Mouse (Mus musculus): Measurements from ENCODE around the gene Naa30.

Naa30 gene

GRCm38 (mm10) chr14:49226471-49226870 is 54.4 kb downstream of the Naa30 start:
- no peak for DNase-seq (ENCODE audit: low read depth, low spot score)

- no peak for DNase-seq (ENCODE audit: low read depth, low spot score)
These were observed 55.0 kb downstream of the Naa30 start for GRCm38 (mm10) chr14:49226986-49227385.

- no peak for DNase-seq (ENCODE audit: low read depth, low spot score)
These were observed 59.8 kb downstream of the Naa30 start for GRCm38 (mm10) chr14:49231845-49232244.

- DNase-seq (ENCODE audit: low read depth, low spot score), result peak; percentile 77
These were observed 62.9 kb downstream of the Naa30 start for GRCm38 (mm10) chr14:49234788-49235515.

GRCm38 (mm10) chr14:49238206-49238605 is 66.2 kb downstream of the Naa30 start:
- DNase-seq (ENCODE audit: low read depth, low spot score), result peak; percentile 69

Measured in R1 (cell line).